Mouse (Mus musculus): ENCODE measurements at regions not wholly inside any gene's neighbourhood (a gene's known extent, or its start where the extent isn't known, plus 50 kb on each side); places are given as distances from the start of the nearest gene placed in this dataset.

GRCm38 (mm10) chr7:36989380-36989779 is 291.5 kb downstream of the Tshz3 start:
- TF ChIP-seq POLR2A (IDR thresholded peaks at IDR 0.05; ENCODE audit: extremely low read depth, insufficient read depth, low read length), result no peak
- TF ChIP-seq CTCF (IDR thresholded peaks at IDR 0.05; ENCODE audit: low read depth, low read length), result no peak

Measured in liver, adult 2 months (tissue).